Mouse (Mus musculus): ENCODE results near the gene Lhb.

GRCm38 (mm10) chr7:45449974-45450373 is 29.4 kb downstream of the Lhb start:
- no peak for TF ChIP-seq POLR2A (IDR thresholded peaks at IDR 0.05; ENCODE audit: insufficient read depth, low read depth, low read length)
- TF ChIP-seq CTCF (IDR thresholded peaks at IDR 0.05; ENCODE audit: insufficient read depth, low read depth, low read length) = no peak
